Mouse (Mus musculus) ovary, postnatal 10 days (tissue): ENCODE measurements at regions not wholly inside any gene's neighbourhood (a gene's known extent, or its start where the extent isn't known, plus 50 kb on each side); places are given as distances from the start of the nearest gene placed in this dataset.
A peak's percentile ranks its signal among the peaks of the same experiment; 100 is the strongest.

Experiments
- DNase-seq: peaks from one replicate; pipeline ENCODE4 v3.0.0; 2022; ENCODE audit warnings: low spot score

DNA sequence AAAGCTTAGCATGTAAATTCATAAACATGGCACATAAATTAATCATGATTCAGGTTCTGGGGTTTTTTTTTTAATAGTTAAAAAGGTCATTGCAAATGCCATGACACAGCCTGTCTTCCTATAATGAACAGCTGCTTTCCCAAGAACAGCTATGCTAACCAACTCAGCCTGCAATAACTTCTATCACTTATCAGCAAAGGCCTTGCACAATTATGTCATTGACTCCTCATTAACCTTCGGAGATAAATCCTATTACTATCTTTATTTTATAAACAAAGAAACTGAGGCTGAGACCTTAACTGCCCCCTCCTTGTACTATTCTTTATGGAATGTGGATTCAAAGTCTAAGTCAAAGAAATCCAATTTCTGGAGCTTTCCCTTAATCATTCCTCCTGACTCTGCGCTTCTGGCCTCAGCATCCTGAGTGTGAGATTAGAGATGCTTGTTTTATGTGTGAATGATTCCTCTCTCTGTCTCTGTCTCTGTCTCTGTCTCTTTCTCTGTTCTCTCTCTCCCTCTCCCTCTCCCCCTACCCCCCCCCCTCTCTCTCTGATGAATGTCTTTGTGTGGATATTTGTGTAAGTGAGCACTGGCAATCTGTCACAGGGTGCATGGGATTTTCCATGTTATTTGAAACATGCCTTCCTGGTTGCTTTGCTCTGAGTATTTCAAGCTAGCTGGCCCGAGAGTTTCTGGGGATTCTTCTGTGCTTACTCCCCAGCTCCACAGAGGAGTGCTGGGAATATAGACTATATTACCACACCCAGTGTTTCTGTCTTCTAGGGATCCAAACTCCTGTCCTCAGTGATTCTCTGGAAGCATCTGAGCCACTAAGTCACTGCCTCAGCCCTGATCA is 243.1 kb upstream of the Il12b start:
- DNase-seq: no peak

DNA sequence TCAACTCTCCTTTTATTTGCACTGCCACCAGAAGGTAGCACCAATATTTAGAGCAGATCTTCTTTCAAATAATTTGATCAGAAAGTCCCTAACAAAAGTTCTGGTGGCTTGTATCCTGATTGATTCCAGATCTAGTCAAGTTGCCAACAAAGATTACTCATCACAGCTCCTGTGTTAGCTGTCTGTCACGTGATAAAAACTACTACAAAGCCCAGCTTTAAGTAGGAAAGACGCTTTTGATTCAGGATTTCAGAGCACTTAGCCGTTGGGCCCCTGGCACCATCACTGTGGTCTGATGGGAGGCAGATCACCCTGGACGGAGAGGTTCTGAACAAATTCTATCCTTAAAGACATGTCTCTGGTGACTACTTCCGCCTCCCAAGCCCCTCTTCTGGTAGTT is 241.6 kb upstream of the Il12b start:
- no peak for DNase-seq

DNA sequence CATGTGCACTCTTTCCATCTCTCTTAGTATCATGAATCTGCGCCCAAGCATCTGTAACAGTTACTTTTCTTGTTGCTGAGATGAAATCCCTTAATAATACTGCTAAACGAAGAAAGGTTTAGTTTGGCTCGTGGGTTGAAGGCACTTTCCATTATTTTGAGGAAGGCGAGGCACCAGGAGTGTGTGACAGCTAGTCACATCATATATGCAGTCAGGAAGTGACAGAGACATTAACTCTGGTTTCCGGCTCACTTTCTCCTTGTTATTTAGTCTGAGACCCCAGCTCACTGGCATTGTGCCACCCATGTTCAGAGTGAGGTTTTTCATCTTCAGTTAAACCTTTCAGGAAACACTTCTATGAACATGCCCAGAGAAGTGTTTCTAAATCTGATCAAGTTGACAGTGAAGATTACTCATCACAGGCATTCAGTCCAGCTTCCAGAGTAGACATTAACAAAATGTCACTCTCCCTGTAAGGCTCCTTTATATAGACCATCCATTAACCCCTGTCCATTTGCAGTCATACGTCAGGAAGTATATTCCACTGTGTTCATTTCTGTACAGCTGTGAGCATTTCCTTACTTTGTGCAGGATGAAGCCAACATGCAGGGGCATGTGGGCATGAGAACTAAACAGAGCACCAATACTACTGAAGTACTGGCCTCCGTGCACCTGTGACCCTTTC is 238.0 kb upstream of the Il12b start:
- DNase-seq: no peak

DNA sequence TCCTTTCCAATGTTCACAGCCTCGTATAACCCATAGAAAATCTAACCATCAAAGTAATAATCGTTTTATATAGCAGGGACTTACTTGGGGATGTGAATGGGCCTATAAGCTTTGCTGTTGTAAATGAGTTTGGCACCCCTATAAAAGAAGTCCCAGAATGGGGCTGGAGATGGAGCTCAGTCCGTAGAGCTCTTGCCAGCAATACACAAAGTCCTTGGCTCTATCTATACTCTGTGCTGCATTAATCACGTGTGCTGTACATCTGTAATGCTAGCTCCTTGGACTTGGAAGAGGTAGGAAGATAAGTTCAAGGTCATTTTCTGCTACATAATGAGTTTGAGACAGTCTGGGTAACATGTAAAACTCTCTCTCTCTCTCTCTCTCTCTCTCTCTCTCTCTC is 236.8 kb upstream of the Il12b start:
- DNase-seq: no peak

DNA sequence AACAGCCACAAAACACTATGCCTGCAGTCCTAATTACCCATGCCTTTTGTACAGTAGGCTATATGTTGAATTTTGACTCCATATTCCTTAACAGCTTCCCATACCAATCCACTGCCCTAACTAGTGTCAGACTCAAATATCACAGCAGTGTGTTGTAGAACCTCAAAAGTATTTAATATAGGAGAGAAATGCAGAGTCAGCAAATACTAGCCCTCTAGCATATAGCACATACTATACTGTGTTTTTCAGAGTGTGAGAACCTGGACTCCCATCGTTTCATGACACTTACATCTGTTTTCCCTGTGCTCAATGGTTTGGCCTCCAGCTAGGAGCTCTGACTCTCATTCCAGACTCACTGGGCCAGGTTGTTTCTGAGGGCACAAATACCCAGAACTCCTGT is 236.1 kb upstream of the Il12b start:
- no peak for DNase-seq

DNA sequence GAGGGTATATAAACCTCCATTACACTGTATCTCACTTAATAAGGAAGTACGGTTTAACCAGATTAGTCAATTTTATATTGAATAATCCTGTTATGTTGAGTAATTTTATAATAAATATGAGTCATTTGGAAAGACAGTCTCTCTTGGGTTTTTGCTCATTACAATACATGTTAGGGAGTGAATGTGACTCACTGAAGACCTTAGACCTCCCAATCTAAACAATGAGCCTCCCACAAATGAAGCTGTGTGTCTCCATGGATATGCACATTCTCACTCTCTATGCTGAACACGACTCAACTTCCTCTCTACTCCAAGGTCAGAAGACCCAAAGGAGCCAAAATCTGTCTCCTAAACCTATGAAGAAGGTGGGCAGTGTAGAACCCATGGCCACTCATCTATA is 235.7 kb upstream of the Il12b start:
- DNase-seq: no peak

DNA sequence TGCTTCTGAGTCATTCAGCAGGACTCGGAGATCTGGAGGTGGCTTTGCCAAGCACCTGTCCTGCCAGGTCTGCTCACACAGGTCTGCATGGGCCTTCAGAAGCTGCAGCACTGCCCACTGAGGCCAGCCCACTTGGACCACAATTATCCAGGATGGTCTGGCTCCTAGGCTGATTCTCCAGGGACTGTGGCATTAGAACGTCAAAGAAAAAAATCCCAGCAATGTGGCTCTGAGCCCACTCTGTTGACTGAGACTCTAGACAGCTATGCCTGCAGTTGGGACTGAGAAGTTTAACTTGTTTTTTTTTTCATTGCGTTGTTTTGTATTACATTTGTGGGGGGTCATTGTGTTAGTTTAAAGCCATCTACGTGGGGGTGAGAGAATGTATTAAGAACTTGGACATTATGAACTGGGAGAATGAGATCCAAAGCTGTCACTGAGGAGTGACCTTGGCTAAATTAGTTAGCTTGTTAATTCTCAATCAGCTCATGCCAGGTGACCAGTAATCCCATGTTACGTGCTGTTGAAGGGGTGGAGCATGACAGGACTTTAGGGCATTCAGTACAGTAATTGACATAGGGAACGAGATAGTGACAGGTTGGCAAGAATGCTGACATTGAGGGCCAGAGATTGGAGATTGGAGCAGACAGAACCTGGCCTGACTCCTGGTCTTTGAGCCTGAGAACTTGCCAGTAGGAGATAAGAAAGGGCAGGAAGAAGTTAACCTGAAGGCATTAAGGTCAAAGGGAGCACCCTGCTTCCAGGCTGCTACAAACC is 232.0 kb upstream of the Il12b start:
- no peak for DNase-seq

DNA sequence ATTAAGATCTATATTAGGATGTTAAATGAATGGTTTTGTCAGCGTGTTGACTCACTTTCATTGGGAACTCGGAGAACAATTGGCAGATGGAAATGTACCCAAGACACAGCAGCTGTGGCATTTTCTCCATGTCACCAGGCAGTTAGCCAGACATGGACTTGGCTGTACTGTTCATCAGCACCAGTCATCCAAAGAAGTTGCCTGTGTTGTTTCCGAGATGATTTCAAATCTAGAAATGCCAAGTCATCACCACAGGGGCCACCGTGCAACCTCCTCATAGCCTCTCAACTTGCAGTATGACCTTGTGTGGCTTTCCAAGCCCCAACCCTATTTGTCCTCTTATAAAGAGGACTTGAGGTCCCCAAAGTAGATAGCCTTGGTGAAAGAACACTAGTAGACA is 227.4 kb upstream of the Il12b start:
- DNase-seq: no peak

DNA sequence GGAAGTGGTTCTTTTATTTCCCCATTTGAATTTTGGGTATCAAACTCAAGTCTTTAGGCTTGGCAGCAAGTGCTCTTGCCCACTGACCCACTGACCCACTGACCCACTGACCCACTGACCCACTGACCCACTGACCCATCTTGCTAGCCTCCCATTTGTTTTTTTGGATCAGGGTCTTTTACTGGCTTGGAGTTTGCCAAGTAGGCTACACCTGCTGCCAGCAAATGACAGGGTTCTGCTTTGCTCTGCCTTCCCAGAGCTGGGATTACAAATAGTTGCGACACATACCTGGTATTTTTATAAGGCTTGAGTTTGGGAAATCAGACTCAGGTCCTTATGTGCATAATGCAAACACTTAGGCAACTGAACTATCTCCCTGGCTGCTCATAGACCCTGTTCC is 226.7 kb upstream of the Il12b start:
- DNase-seq: no peak

DNA sequence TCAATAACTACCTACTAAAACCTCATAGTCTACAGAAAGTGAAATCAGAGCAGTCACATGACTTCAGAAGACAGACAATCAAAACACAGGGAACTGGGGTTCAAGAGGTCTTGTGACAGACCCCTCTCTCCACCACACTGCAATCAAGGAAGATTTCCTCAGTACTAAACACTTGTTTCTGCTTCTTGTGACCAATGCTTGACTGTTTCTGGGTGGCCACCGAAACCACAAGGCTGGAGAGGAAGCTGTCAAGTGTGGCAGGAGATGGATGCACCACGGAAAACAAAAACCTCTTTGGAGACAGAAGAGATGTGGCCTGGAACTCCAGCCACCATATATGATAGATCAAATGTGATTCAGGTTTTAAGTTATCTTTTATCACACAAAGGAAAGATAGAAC is 225.3 kb upstream of the Il12b start:
- no peak for DNase-seq

DNA sequence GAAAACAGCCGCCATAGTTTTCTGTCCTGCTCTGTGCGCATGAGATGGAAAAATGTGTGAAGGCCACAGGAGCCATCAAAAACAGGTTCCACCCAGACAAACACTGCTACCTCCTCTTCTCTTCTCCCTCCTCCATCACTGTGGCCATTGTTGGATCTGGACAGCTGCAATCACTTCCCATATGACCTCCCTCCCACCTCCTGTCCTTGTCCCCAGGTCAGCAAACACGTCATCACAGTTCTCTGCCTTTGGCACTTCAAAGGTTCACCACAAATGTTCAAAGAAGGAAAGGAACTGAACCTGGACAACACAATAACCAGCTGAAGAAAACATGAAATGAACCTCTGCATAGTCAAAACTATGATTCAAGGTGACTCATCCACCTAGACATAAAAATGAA is 220.2 kb upstream of the Il12b start:
- no peak for DNase-seq

DNA sequence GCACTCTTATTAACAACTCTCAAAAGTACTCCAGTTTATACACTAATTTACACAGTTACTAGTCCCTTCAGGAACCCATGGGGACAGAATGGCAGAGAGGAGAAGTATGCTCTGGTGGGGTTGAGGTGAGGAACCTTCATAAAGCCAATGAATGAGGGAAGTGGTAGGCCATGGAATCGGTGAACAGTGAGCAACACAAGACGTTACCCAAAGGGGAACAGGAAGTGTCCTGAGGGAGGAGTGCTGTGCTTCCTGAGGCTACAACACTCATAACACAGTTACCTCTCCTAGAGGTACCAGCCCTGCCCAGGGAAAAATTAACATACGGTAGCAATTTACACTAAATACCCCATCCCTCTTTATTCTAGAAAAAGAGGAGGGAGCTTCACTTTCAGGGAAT is 216.0 kb upstream of the Il12b start:
- no peak for DNase-seq

DNA sequence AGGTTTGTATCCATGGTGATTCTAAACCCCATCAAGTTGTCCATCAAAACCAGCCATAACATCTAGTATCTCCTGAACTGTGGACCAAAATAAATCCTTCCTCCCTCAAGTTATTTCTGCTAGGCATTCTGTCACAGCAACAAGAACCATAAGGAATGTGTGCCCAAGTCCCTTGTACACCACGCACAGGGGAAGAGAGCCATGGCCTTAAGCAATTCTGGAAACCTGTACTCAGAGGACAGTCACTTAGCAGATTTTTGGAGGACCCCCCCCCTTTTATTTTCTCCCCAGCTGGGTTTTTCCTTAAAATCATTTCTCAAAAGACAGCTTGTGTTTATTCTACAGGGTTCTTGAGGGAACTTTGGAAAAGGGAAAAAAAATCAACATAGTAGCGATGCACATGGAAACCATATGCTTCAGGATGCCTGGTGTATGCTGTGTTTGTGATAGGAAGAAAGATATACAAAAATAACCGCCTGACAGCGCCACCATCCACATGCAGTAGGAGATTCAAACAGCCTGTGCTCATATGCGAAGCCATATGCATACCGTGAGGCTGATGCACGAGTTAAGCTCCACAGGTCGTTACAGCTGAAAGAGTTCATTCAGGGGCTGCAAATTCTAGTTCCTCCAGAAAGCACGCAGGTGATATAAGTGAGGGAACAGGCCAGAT is 214.5 kb upstream of the Il12b start:
- no peak for DNase-seq

DNA sequence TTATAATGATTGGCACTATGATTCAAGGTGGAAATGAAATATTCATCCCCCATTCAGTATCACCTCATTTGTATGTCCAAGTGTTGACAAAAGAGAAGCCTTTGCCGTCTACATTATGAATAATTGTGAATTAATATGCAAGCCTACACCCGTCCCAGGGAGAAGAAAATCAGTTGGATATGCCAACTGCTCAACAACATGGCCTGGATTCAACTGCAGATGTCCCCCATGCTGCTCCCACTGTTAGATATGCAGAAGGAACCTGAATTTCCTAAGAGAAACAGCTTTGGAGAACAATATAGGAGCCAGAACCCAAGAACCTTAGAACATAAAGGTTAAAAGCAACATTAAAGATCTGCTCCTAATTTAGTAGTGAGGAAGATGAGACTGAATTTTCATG is 211.7 kb upstream of the Il12b start:
- DNase-seq: no peak

DNA sequence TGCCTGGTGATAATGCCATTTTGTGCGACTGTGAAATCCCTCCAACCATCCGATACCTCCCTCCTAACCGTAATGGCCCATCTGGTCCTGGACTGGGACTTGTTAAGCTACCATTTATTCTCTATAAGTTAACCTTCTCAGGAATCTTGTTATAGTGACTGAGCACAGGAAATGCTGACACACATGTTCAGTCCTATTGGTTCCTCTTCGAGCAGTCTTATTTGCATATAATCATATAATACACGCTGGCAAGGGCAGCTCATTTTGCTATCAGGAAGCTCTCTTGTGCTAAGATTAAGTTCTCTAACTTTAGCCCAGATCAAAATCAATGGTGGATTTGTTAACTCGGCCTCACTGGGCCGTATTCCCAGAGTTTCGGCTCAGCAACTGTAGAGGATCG is 206.1 kb upstream of the Il12b start:
- no peak for DNase-seq

DNA sequence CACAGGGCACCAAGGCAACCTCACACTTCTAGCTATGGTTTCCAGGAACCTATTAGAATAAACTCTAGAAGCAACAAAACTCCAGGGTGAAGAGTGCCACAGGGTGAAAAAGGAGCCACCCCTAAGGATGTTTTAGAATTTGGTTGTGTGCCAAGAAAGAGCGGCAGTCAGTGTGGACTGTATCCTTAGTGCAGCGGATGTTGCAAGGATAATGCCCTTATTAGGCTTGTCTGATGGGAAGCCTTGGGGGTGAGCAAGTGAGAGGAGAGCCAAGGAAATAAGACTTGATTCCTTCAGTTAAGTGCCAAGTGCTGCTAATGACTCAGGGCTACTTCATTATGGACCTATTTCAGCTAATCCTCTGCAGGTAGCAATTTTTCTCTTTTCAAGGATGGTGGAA is 197.1 kb upstream of the Il12b start:
- no peak for DNase-seq

DNA sequence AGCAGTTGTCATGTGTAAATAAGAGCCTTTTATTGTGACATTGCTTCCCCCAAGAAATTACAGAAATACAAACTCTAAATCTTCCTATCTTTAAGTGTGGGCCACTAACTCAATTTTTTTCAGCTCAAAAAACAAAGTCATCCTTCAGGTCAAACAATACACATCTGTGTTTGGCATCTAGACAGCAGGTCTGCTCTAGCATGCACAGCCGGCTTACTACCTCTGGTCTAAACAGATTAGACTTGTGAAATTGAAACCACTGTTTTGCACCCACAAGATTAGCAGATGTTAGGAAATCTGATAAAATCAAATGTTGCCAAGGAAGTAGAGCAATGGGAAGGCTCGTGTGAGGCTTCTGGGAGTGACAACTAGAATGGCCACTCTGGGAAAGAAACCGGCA is 195.5 kb upstream of the Il12b start:
- DNase-seq: no peak

DNA sequence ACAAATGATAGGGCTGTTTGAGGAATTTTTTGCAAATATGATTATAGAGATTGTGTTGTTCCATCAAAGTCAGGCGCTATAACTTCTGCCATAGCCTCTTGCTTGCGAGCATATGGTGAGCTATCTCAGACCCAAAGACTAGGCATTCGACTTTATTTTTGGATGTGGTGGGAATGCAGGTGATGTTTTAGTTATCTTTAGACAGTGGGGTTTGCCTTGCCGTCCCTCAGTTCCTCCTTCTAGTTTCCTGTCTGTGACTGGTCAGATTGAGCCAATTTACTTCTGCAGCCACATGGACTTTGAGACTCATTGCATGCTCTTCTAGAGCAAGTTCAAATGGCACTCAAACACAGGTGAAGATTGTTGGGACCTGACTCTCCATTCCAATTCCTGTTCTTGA is 193.0 kb upstream of the Il12b start:
- DNase-seq: no peak

DNA sequence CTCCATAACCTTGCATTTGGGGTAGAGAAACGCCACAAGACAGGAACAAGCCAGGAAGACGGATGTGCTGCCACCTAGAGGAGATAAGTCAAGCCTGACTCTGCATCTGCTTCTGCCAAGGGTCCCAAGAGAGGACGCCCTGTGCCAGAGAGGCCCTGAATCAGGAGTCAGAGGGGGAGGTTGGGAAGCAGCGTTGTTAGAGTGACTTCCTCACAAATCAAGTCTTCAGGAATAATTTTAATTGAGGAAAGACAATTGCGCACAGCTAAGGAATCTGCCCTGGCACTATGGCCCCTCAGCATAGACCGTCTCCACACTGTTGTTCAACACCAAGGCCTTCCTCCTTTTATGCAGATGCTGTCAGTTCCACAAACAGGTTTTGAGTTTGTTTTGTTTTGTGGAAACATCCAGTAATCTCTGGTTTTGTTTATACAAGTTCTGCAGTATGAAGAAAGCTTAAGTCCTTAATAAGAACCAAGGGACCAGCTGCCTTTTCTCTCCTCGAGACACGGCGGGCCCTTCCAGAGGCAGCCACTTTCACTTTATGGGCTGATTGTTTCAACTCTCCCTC is 187.9 kb upstream of the Il12b start:
- DNase-seq: peak; percentile 2

DNA sequence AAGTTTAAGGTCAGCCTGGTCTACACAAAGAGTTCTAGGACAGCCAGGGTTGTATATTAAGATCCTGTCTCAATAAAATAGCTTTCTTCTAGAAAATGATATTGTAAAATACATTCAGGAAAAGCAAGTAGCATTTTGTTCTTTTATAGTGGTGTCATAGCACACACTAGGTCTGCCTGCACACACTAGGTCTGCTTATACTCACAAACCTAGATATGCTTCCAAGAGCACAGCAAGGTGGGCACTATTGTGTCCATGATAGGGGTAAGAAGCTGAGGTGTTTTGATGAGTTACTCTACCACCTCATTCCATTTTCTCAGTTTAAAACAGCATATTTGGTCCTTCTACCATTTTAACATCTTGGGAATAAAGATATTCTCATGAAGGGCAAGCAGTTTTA is 185.8 kb upstream of the Il12b start:
- no peak for DNase-seq

DNA sequence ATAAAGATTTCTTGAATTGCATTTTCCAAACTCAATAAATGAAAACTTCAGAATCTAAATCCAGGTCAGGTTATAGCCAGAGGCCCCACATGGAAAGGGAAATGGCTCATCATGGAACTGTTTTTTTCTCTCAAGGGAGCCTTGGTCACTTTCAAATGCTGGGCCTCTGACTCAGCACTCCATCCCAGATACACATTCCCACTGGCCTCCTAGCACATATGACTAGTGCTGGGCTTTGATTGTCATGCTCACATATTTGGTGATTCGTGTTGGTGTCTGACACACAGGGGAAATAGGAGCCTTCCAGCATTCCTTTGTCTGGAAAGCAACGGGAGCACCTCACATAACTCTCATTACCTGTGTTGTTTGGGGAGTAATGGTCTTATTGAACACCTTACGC is 183.5 kb upstream of the Il12b start:
- DNase-seq: no peak

DNA sequence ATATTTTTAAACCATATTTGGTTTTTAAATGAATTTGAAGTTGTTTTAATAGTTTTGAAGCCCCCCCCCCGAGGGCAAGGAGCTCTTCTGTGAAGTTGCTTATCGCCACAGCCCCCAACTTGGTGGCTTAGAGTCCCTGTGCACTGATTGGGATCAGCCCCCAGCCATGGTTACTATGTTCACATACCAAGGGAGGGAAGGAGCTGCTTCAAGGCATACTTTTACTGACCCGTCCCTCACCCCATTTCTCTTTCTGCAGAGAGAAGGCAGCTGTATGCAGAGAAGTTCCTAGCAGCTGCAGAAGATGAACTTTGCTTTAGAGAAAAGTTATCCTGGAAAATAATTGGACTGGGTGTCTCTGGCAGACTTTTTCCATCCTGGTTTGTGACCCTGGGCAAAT is 179.9 kb upstream of the Il12b start:
- no peak for DNase-seq
